Mouse (Mus musculus) lung, postnatal 36 days (tissue): ENCODE measurements around the gene Gm9844.

Experiments
- DNase-seq: peaks from one replicate; pipeline ENCODE4 v3.0.0; 2022; ENCODE audit warnings: mixed read lengths

Gm9844 gene

GRCm38 (mm10) chr7:24902264-24902629 is 40.2 kb downstream of the Gm9844 start:
- no peak for DNase-seq

- peak; percentile 80 for DNase-seq
These were observed 40.8 kb downstream of the Gm9844 start, which contains the start of gene Arhgef1 for GRCm38 (mm10) chr7:24902630-24903443. Gene Arhgef1 (plus strand): TSS chr7:24902912.

- DNase-seq, result no peak
These were observed 41.4 kb downstream of the Gm9844 start for GRCm38 (mm10) chr7:24903444-24903825.

- peak; percentile 99 for DNase-seq
These were observed 42.1 kb downstream of the Gm9844 start for GRCm38 (mm10) chr7:24904070-24904483.

GRCm38 (mm10) chr7:24904936-24905335 is 42.9 kb downstream of the Gm9844 start:
- DNase-seq, result peak; percentile 82

GRCm38 (mm10) chr7:24906551-24906950 is 44.5 kb downstream of the Gm9844 start:
- no peak for DNase-seq

GRCm38 (mm10) chr7:24907211-24907748 is 45.3 kb downstream of the Gm9844 start:
- DNase-seq, result peak; percentile 84
